Mouse (Mus musculus): ENCODE measurements around the gene Mctp1.

The Mctp1 gene

DNA sequence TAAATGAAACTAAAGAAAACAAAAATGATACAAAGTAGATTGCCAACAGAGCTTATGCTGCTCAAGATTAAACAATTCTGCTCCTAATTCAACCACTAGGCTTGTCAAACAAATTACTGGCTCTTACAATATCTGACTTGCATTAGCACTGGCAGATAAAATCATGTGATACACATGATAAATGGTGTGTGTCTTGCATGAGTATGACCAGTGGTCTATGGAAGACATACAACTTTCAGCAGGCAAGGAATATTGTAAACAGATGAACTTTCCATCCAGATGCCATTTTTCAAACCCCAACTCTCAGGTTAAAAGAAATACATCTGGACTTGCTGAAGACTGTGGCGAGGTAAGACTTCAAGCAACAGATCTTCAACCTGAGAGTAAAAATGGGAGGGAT, 619.3 kb downstream of the Mctp1 start:
- no peak for DNase-seq

DNA sequence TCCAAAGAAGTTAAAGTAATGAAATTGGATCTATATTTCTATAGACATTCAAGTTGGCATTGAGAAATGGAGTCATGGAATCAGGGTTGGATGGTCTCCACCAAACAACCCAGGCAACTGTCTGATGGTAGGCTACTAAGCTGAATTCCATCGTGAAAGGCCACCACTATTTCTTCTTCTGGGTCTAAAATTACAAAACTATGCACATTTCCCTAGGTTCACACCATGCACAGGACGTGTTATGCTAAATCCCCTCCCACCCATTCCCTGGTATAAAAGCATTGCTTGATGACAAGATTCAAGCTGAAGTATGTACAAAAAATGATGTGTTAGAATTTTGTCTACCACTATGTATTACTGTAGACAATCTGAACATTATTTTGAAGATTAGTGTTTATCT, 634.5 kb downstream of the Mctp1 start:
- DNase-seq: no peak

DNA sequence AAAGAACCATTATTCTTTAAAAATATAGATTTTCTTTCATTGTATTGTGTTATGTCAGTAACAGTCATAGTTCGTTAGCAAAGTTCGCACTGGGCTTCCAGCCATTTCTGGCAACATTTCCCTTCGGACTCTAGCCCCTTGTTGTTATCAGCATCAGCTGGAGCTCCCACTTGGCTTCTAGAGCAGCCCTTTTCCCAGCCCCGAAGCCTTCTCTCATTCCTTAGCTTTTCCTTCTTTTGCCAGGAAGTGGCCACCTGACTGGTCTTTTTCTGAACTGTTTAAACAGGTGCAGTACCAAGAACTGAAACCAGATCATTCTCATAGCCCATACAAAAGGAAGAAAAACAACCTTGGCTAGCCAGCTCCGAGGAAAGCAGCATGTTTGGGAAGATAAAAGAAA, 645.3 kb downstream of the Mctp1 start:
- DNase-seq: no peak

DNA sequence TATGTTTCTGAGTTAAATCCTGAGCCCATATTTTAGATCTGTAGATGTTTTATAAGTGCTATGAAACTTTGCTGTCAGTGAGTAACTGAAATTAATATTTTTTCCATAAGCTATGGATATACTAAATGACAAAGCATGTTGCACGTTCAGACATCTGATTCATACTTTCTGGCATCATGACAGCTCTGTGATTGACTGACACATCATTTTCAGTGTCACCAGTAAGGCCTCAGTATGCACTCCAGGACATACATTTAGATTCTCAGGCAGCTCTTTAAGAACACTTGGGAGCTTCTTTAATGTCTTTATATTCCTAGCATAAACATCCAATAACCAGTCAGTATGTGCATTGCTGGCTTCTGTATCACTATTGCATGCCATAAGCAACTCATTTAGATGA, 659.0 kb downstream of the Mctp1 start:
- no peak for DNase-seq

DNA sequence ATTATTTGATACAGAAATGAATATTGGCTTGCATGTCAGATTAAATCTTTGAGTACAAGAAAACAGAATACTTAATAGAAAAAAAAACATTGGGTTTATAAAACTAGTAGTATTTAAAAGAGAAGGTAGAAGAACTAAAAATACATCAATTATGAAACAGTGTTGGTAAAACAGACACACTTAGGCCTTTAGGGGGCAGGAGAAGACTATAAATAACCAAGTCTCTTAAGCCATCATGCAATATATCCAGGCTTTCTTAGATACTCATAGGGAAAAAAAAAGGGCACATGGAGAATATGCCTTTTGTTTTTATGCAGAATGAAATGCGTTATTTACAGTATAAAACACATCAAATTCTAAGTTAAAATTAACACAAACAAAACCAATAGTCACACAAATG, 661.0 kb downstream of the Mctp1 start:
- peak; percentile 74 for DNase-seq

DNA sequence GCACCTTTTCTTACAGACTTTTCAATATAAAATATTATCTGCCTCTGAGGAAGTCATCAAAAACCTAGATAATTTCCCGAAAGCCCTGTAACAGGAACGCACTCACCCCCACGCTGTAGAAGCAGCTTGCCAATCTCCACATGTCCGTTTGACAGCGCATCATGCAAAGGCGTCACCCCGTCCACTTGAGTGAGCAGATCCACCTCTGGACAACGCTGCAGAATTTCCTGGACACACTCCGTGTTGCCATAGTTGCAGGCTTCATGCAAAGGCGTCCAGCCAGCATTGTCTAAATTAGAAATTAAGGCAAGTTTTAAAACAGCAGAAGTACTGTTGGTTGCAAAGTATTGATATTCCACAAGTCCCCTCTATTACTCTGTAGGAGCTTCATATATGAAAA, 662.1 kb downstream of the Mctp1 start:
- DNase-seq: peak; percentile 78

DNA sequence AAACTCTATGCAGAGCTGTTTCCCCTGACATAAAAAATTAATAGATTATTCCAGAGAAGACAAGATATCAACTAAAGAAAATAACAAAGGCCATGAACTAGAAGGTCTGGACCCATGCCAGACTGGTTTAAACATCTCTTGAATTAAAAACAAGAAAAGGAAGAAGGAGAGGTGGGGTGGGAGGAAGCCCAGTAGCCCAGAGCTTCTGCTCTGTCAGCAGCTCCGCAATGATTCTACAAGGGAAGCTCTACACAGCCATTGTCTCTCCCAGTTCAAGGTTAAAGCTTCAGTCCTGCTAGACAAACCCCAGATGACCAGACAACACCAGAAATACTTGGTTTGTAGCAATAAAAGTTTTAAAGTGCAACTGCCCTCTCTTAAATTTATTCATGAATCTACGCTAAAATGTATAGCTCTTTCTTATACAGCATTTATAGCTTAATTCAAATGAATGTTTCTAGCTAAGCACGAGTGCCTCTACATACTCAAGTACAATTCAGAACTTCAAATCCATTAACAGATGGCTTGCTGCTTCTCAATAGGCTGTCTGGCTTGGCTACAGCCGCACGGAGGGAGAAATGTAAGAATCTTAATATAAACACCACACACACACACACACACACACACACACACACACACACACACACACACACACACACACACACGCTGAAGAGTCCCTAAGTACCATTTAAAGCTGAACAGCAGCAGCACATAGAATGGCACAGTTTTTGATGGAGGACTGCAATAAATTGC, 663.0 kb downstream of the Mctp1 start:
- peak; percentile 61 for DNase-seq

DNA sequence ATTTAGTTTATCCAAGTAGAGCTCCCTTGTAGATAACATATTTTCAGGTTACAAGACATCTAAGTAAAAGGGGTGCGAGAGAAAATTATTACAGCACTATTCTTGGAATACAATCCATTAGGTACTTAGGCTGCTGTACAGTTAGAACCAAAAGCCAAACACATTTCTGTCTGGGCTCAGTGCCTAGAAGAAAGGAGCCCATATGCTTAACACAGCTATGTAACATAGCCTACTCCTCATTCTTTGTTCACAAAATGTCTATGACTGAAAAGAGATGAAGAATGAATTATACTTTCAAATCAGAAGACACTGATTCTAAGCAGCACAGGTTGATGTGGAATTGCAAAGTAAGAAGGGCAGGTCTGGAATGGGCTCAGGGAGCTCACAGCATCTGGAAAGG, 664.1 kb downstream of the Mctp1 start:
- no peak for DNase-seq

DNA sequence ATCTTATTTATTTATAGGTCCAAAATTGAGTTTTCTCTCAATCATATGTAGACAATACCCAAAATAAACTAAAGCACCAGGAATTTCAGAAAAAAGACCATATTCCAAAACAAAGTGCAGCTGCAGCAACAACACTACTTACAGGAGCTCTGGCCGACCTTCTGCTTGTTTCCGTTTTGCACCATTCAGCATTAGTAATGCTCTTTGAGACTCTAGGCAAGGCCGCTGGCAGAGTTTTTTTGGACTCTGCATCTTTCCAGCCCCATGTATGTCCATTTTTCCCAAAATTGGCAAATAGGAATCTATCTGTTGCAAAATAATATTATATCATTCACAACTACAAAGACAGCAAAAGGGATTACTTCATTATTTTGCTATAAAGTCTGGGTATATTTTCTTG, 665.4 kb downstream of the Mctp1 start:
- no peak for DNase-seq

DNA sequence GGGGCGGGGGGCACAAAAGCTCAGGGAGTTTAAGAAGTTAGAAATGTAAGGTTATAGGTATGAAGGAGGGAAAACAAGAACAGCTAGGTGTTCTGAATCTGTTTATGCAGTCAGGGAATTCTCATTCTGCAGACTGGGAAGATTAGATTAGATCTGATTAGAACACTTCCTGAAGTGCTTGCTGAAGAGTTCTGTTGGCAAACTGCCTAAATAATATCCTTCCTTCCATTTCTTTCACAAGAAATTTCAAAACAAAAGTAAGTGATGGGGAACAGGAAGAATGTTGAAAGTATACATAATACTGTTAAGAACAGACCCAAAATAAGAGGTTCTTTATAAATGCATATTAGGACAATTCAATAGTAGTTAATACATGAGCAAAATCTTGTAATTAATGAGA, 678.9 kb downstream of the Mctp1 start:
- DNase-seq: no peak

DNA sequence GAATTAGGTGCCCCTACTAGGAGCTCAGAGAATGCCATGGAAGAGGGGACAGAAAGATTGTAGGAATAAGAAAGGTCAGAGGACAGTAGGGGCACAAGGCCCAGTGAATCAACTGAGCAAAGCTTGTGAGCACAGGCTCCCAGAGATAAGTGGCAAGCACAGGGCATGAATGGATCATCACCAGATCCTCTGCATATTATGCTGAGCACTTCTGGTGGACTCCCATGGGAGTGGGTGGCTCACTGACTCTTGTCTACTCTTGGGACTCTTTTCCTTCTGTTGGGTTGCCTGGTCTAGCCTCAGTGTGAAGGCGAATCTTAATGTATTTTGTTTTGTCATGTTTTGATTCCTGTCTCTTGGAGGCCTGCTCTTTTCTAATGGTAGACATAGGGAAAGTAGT, 684.5 kb downstream of the Mctp1 start:
- DNase-seq: no peak

DNA sequence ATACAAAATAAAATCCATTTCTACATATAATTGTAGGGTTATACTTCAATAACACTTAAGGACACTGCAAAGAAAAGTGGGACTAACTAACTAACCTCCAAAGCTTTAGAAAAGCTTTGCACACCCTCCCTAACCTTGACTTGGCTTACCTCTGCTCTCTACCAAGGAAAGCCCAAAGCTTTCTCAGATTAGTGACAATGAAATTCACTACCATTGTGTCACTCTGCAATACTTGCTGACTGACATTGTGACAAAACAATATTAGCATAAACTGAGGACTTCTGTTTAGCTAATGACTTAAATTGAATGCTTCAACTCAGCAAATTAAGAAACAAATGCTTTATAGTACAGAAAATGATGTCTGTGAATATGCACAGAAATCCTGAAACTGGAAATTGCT, 687.7 kb downstream of the Mctp1 start:
- no peak for DNase-seq

Measured in retina, postnatal 1 day (tissue).